Mouse (Mus musculus): Measurements from ENCODE around the gene Insl3.

- TF ChIP-seq E2F4 (IDR thresholded peaks at IDR 0.05; ENCODE audit: insufficient read depth) (no peak), POLR2A (IDR thresholded peaks at IDR 0.05; ENCODE audit: insufficient read length, low read depth) (no peak), TCF12 (IDR thresholded peaks at IDR 0.05; ENCODE audit: insufficient read depth, poor library complexity, severe bottlenecking) (no peak), CEBPB (IDR thresholded peaks at IDR 0.05; ENCODE audit: insufficient read depth, poor library complexity, severe bottlenecking) (no peak), POLR2AphosphoS2 (IDR thresholded peaks at IDR 0.05; ENCODE audit: insufficient read length, low read depth) (no peak), TCF3 (IDR thresholded peaks at IDR 0.05; ENCODE audit: insufficient read length, low read depth) (no peak), MAX (IDR thresholded peaks at IDR 0.05; ENCODE audit: low read depth) (no peak), USF1 (IDR thresholded peaks at IDR 0.05; ENCODE audit: low read depth) (no peak), SRF (IDR thresholded peaks at IDR 0.05; ENCODE audit: control insufficient read depth, insufficient read length, low read depth) (no peak)
Measured at GRCm38 (mm10) chr8:71657816-71658215, 31.2 kb upstream of the Insl3 start.

All from myocyte (in vitro differentiated cells).